Mouse (Mus musculus): ENCODE data around the gene Lrrc75b.

DNA sequence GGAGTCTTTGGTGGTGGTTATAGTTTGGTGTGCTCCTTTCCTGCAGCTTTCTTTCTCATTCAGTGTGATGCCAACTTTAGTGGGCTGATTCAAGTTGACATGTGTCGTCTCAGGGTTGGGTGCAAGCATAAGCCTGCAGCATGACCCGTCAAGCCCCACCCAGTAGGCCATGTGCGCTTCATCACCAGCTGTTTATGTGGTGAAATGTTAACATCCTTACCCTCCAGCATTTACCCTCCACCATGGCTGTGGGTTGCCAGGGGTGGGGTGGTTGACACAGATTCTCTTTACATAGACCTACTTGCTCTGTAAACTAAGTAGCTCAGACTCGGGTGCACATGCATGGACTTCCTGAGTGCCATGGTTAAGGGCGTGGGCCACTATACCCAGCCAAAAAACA lies 24.0 kb downstream of the Lrrc75b start:
- TF ChIP-seq POLR2A (IDR thresholded peaks at IDR 0.05; ENCODE audit: extremely low read depth, insufficient read depth, low read length) (no peak), CTCF (IDR thresholded peaks at IDR 0.05; ENCODE audit: low read depth, low read length) (no peak)

Data from liver, adult 2 months (tissue).